ENCODE assay signal across 8 mouse cellular contexts in the genomic region with DNA sequence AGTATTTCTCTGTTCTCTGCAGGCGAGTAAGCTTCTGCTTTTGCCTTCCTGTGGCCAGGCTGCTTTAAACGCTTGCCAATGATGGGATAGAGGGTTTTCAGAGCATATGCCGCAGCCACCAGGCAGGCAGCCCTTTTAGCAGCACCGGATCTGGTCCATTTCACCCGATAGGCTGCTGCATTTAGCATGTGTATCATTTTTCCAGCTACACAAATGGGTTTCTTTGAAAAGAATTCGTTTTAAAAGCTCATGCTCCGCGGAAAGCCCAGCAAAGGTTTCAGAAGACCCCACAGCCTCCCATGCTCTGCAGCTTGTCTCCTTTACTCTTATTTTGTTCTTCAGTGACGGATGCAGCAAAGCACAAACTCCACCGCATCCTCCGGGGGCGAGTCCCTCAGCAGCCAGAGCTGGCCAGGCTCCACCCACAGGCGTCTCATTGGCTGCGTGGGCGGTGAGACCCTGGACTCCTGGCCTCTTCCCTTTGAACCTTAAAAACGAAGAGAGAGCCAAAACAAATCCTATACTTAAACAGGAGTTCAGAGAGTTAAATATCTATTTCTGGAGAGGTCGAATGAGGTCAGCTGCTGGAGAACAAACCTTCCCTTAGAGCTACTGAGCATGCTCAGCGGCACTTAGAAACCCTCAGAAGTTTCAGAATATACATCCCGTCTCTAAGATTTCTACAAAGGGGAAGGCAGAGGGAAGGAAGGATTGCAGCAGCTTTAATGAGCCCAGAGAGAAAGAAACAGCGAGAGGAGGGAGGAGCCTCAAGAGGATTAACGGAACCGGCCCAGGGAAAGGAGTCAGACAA. TPM values are rescaled to one million over a fixed set of nuclear protein-coding genes. Genes with fewer than 3 reads are reported as not detected.
A peak's percentile ranks its signal among the peaks of the same experiment; 100 is the strongest.
DNase-seq lines count a peak whose midpoint lies in the region; ATAC-seq lines count a peak whose summit lies in the region.

Gene Abcd2 (minus strand): TSS at position 388 of the 811 bp plus-strand sequence.

- peak within 1 kb of the TSS; percentile 84 for H3K4me2 ChIP-seq in hindbrain, embryonic 14.5 days (replicated peaks)

- H3K27me3 ChIP-seq in hindbrain, embryonic 14.5 days (ENCODE audit: control insufficient read depth, insufficient read depth, low read length): no peaks in the 10 kb centered on the region

- peaks cover 9% of the 10 kb centered on the region; the same call in 1 of the 2 replicates for H3K4me1 ChIP-seq in hindbrain, embryonic 14.5 days (replicated peaks; ENCODE audit: control insufficient read depth, insufficient read depth, low read length)

- WGBS in hindbrain, embryonic 14.5 days: under 1% methylated on average over 22 of the region's 22 CpGs

- peak; percentile 81 for DNase-seq in adrenal gland, postnatal 10 days
- DNase-seq in gastrocnemius, adult 18-20 months (ENCODE audit: low spot score): peak; percentile 75
- DNase-seq in hindbrain, embryonic 14.5 days (ENCODE audit: low spot score): peak; percentile 77
- peak; percentile 73 to 76 for DNase-seq in layer of hippocampus, postnatal 36 days
- DNase-seq in lung, postnatal 14 days: peak; percentile 70
- DNase-seq in ovary, postnatal 36 days (ENCODE audit: low spot score): peak; percentile 80
- DNase-seq in yolk sac, embryonic 10.5 days (ENCODE audit: low spot score): peak; percentile 74

- no peaks in the 10 kb centered on the region for H3K9me3 ChIP-seq in hindbrain, embryonic 14.5 days (ENCODE audit: control insufficient read depth, low read length)

- H3K27ac ChIP-seq in hindbrain, embryonic 14.5 days: peak within 1 kb of the TSS; percentile 82

- H3K9ac ChIP-seq in hindbrain, embryonic 14.5 days: peak within 1 kb of the TSS; percentile 60

- peak; percentile 89 for ATAC-seq in common myeloid progenitor, adult 5-6 weeks (replicated peaks; ENCODE audit: low read depth, poor library complexity, severe bottlenecking)
- ATAC-seq in hindbrain, embryonic 14.5 days (ENCODE audit: low FRiP score): peak; percentile 96

- H3K36me3 ChIP-seq in hindbrain, embryonic 14.5 days (replicated peaks; ENCODE audit: control insufficient read depth, insufficient read depth): no peaks in the 10 kb centered on the region

- H3K4me3 ChIP-seq in hindbrain, embryonic 14.5 days (replicated peaks; ENCODE audit: low read length): peak within 1 kb of the TSS; percentile 50

RNA-seq across cellular contexts. Expression of gene Abcd2, which starts in this region (rescaled TPM):
- 10 to 100 TPM; 15.3 to 22.4 TPM for total RNA-seq in adrenal gland, postnatal 10 days (2021)
- 10.0 and 10.9 TPM in 2 replicates for total RNA-seq in common myeloid progenitor, adult 5-6 weeks (2017)
- total RNA-seq in gastrocnemius, adult 18-20 months (2021): 10 to 100 TPM; 19.5 to 19.6 TPM
- polyA plus RNA-seq in hindbrain, embryonic 14.5 days (2014; fragmentation: Nextera tagmentation; extraction: Ambion mirVana): 7.0 and 7.6 TPM in 2 replicates
- total RNA-seq in layer of hippocampus, postnatal 36 days (2021): 10 to 100 TPM; 17.8 to 18.8 TPM

Comparison
In these comparisons a context has a peak if more than half of its experiments do, and no peak if none do; other contexts are left out.
1. Peak in every context shown above with its lines: DNase-seq, ATAC-seq, H3K4me3 ChIP-seq and H3K27ac ChIP-seq.